Mouse (Mus musculus) macrophage (primary cell): ENCODE measurements around the gene Zmiz1. TPM values are rescaled to one million over a fixed set of nuclear protein-coding genes. Genes with fewer than 3 reads are reported as not detected.

Experiments
- H3K27ac ChIP-seq: fragments of 350-480 bp; formaldehyde crosslinking; 2 replicates; pipeline ENCODE4 v1.9.0; 2021
- H3K36me3 ChIP-seq: fragments of 350-480 bp; formaldehyde crosslinking; 2 replicates; pipeline ENCODE4 v1.9.0; 2021; ENCODE audit errors: inconsistent target
- H3K4me3 ChIP-seq: fragments of 350-480 bp; formaldehyde crosslinking; 2 replicates; pipeline ENCODE4 v1.9.0; 2021; ENCODE audit errors: inconsistent target
- H3K79me2 ChIP-seq: fragments of 350-480 bp; formaldehyde crosslinking; 2 replicates; pipeline ENCODE4 v1.9.0; 2021; ENCODE audit errors: inconsistent target
- WGBS: methylation state at CpG from one replicate; pipeline ENCODE4 v1.1.7; 2026; ENCODE audit warnings: inconsistent platforms; ENCODE audit not compliant: missing documents; 5-methylcytosine and 5-hydroxymethylcytosine counted together
- polyA plus RNA-seq: library from polyadenylated mRNA; stranded (reverse); fragments of 250-400 nt; gene quantifications from 3 replicates; pipeline ENCODE4 v1.2.4, GENCODE M21; 2018; ENCODE audit warnings: inconsistent platforms

Zmiz1 gene
- polyA plus RNA-seq, 1 experiment from 2014 or later = 135 TPM

GRCm38 (mm10) chr14:25447136-25447775 is 11.7 kb upstream of the Zmiz1 start:
- Histone ChIP-seq H3K27ac (no peak overlapping the region), H3K79me2 (no peaks in the 10 kb centered on the region), H3K4me3 (no peak overlapping the region), H3K36me3 (no peaks in the 10 kb centered on the region)
- 95% methylated on average over 6 of the region's 6 CpGs for WGBS

- H3K79me2 ChIP-seq = no peaks in the 10 kb centered on the region
- H3K36me3 ChIP-seq = no peaks in the 10 kb centered on the region
- 96% methylated on average over 2 of the region's 2 CpGs for WGBS
- no peak overlapping the region for H3K27ac ChIP-seq
- no peak overlapping the region for H3K4me3 ChIP-seq
Observed at GRCm38 (mm10) chr14:25448471-25448870, 10.5 kb upstream of the Zmiz1 start.

- WGBS = 89% methylated on average over 7 of the region's 7 CpGs
- H3K36me3 ChIP-seq = no peaks in the 10 kb centered on the region
- H3K27ac ChIP-seq = no peak overlapping the region
- H3K79me2 ChIP-seq = no peaks in the 10 kb centered on the region
- H3K4me3 ChIP-seq = no peak overlapping the region
Observed at GRCm38 (mm10) chr14:25451099-25451667, 7.8 kb upstream of the Zmiz1 start.

- Histone ChIP-seq H3K4me3 (no peak overlapping the region), H3K79me2 (no peaks in the 10 kb centered on the region), H3K36me3 (no peaks in the 10 kb centered on the region), H3K27ac (no peak overlapping the region)
- 91% methylated on average over 9 of the region's 10 CpGs for WGBS
Observed at GRCm38 (mm10) chr14:25451699-25452632, 7.0 kb upstream of the Zmiz1 start.

GRCm38 (mm10) chr14:25452633-25453025 is 6.4 kb upstream of the Zmiz1 start:
- H3K27ac ChIP-seq = no peak overlapping the region
- 36% methylated on average over 2 of the region's 2 CpGs for WGBS
- no peaks in the 10 kb centered on the region for H3K79me2 ChIP-seq
- no peaks in the 10 kb centered on the region for H3K36me3 ChIP-seq
- H3K4me3 ChIP-seq = no peak overlapping the region

GRCm38 (mm10) chr14:25454066-25454760 is 4.8 kb upstream of the Zmiz1 start:
- Histone ChIP-seq H3K4me3 (no peak overlapping the region), H3K79me2 (no peaks in the 10 kb centered on the region), H3K36me3 (no peaks in the 10 kb centered on the region), H3K27ac (no peak overlapping the region)
- WGBS = 78% methylated on average over 12 of the region's 12 CpGs

- Histone ChIP-seq H3K27ac (no peak overlapping the region), H3K36me3 (no peaks in the 10 kb centered on the region), H3K4me3 (no peak overlapping the region), H3K79me2 (peaks cover 25% of the 10 kb centered on the region)
- 31% methylated on average over 13 of the region's 17 CpGs for WGBS
Observed at GRCm38 (mm10) chr14:25456666-25457433, 2.1 kb upstream of the Zmiz1 start.

GRCm38 (mm10) chr14:25457434-25457957 is 1.5 kb upstream of the Zmiz1 start:
- Histone ChIP-seq H3K79me2 (peaks cover 32% of the 10 kb centered on the region), H3K27ac (no peak overlapping the region), H3K36me3 (no peaks in the 10 kb centered on the region), H3K4me3 (peak overlapping the region; percentile 50)
- 2% methylated on average over 46 of the region's 52 CpGs for WGBS

GRCm38 (mm10) chr14:25458111-25459015 is 622 bp upstream of the Zmiz1 start:
- 1% methylated on average over 37 of the region's 37 CpGs for WGBS
- Histone ChIP-seq H3K27ac (peak overlapping the region; percentile 21), H3K79me2 (peaks cover 41% of the 10 kb centered on the region), H3K36me3 (no peaks in the 10 kb centered on the region), H3K4me3 (peak overlapping the region; percentile 50)

- H3K27ac ChIP-seq = peak overlapping the region; percentile 99
- WGBS = 2% methylated on average over 68 of the region's 69 CpGs
Observed at GRCm38 (mm10) chr14:25459394-25459997, 511 bp downstream of the Zmiz1 start.

GRCm38 (mm10) chr14:25459998-25460800 is 1.2 kb downstream of the Zmiz1 start:
- H3K36me3 ChIP-seq = no peaks in the 10 kb centered on the region
- H3K27ac ChIP-seq = peak overlapping the region; percentile 99
- H3K79me2 ChIP-seq = peaks cover 59% of the 10 kb centered on the region
- WGBS = 2% methylated on average over 58 of the region's 63 CpGs
- peak overlapping the region; percentile 92 for H3K4me3 ChIP-seq

More at GRCm38 (mm10) chr14:25459394-25459997, 511 bp downstream of the Zmiz1 start:
- peaks cover 52% of the 10 kb centered on the region for H3K79me2 ChIP-seq
- H3K4me3 ChIP-seq = peak overlapping the region; percentile 92
- H3K36me3 ChIP-seq = no peaks in the 10 kb centered on the region
